Mouse (Mus musculus) liver, embryonic 11.5 days (tissue): ENCODE results near the gene Duxf3. TPM values are rescaled to one million over a fixed set of nuclear protein-coding genes. Genes with fewer than 3 reads are reported as not detected.
A peak's percentile ranks its signal among the peaks of the same experiment; 100 is the strongest.
"Not testable (repeated sequence)": the region's sequence is repeated elsewhere in the genome, so short reads cannot be mapped to it uniquely, and the experiment has no call there.

Experiments
- ATAC-seq: fragments of 200-750 bp; cut with Nextera tagmentation; replicated peaks from 2 replicates; pipeline ENCODE4 v1.8.0; 2017; ENCODE audit warnings: moderate number of reproducible peaks, mild to moderate bottlenecking, moderate TSS enrichment, moderate library complexity; ENCODE audit not compliant: low FRiP score
- DNase-seq: peaks from one replicate; pipeline ENCODE4 v3.0.0-alpha.2; 2017; ENCODE audit warnings: low spot score
- H3K27ac ChIP-seq: fragments of 300-500 bp; sonication (generic); 2 replicates; pipeline ENCODE4 v1.5.1; 2014; ENCODE audit warnings: mild to moderate bottlenecking, low read depth, low read length, control low read depth
- H3K27me3 ChIP-seq: fragments of 300-500 bp; sonication (generic); replicated peaks from 2 replicates; pipeline ENCODE4 v1.6.1; 2014; ENCODE audit warnings: low read length, mixed read lengths; ENCODE audit not compliant: control insufficient read depth, insufficient read depth
- H3K36me3 ChIP-seq: fragments of 300-500 bp; sonication (generic); 2 replicates; pipeline ENCODE4 v1.6.1; 2014; ENCODE audit warnings: mild to moderate bottlenecking, low read length, moderate library complexity, mixed read lengths; ENCODE audit not compliant: control insufficient read depth, insufficient read depth
- H3K4me1 ChIP-seq: fragments of 300-500 bp; sonication (generic); replicated peaks from 2 replicates; pipeline ENCODE4 v1.6.1; 2014; ENCODE audit warnings: low read length, mixed read lengths; ENCODE audit not compliant: control insufficient read depth, insufficient read depth
- H3K4me2 ChIP-seq: fragments of 300-500 bp; sonication (generic); 2 replicates; pipeline ENCODE4 v1.6.1; 2014; ENCODE audit warnings: mild to moderate bottlenecking, control low read depth, moderate library complexity
- H3K4me3 ChIP-seq: fragments of 300-500 bp; sonication (generic); 2 replicates; pipeline ENCODE4 v1.5.1; 2014; ENCODE audit warnings: low read depth, low read length, control low read depth
- H3K9ac ChIP-seq: fragments of 300-500 bp; sonication (generic); 2 replicates; pipeline ENCODE4 v1.6.1; 2014; ENCODE audit warnings: low read depth, low read length, control low read depth
- H3K9me3 ChIP-seq: fragments of 300-500 bp; sonication (generic); 2 replicates; pipeline ENCODE4 v1.6.1; 2016; ENCODE audit warnings: low read length, inconsistent platforms, mixed read lengths; ENCODE audit not compliant: control insufficient read depth
- WGBS: fragments of 180-500 bp; shearing (Covaris S2); extraction: QIAGEN DNeasy Blood & Tissue Kit; methylation state at CpG from one replicate; pipeline ENCODE4 v1.1.7; 2014; 5-methylcytosine and 5-hydroxymethylcytosine counted together
- polyA plus RNA-seq: library from polyadenylated mRNA; unstranded; fragments of >200 nt; fragmentation: Nextera tagmentation; extraction: Ambion mirVana; gene quantifications from 2 replicates; pipeline ENCODE4 v1.2.1, GENCODE M21; 2014

Gene Duxf3
- not detected in 2 replicates for polyA plus RNA-seq

DNA sequence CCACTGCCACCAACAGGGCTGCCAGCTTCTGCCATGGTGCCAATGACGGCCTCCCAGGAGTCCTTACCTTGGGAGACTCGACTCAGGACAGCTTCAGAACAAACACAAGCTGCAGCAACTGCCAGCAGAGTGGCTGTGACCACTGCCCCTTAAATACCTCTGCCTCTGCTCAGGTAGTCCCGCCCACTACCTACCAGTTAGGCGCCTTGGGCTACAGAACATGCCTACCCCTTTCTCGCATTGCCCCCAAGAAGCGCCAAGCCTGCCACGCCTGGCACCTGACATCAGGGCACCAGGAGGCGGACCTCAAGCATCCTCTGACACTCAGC lies at the start of gene Duxf3:
Duxf3 (minus strand) TSS at position 35 of the 329 bp plus-strand sequence.
- not testable (repeated sequence) for DNase-seq, H3K4me3 ChIP-seq, H3K9ac ChIP-seq, H3K4me1 ChIP-seq, H3K9me3 ChIP-seq, H3K36me3 ChIP-seq, H3K27ac ChIP-seq, H3K27me3 ChIP-seq, H3K4me2 ChIP-seq
- WGBS, result 77% methylated on average over 6 of the region's 8 CpGs
- ATAC-seq, result peak; percentile 56

- no peak overlapping the region for H3K27ac ChIP-seq
- no peak for DNase-seq
- H3K36me3 ChIP-seq, result peaks cover 16% of the 10 kb centered on the region
- H3K9ac ChIP-seq, result no peak overlapping the region
- H3K4me2 ChIP-seq, result no peak overlapping the region
- WGBS, result 89% methylated on average over 7 of the region's 7 CpGs
- no peaks in the 10 kb centered on the region for H3K27me3 ChIP-seq
- no peak overlapping the region for H3K4me3 ChIP-seq
- H3K9me3 ChIP-seq, result no peaks in the 10 kb centered on the region
- ATAC-seq, result no peak
- no peaks in the 10 kb centered on the region for H3K4me1 ChIP-seq
Observed at GRCm38 (mm10) chr10:58282238-58282637, 49.8 kb upstream of the Duxf3 start.

GRCm38 (mm10) chr10:58258466-58258865 lies 26.0 kb upstream of the Duxf3 start:
- ATAC-seq, result no peak
- Histone ChIP-seq H3K4me1 (peaks cover 6% of the 10 kb centered on the region; the same call in 1 of the 2 replicates), H3K36me3 (peaks cover 6% of the 10 kb centered on the region), H3K9ac (no peak overlapping the region), H3K4me2 (no peak overlapping the region), H3K4me3 (no peak overlapping the region), H3K9me3 (no peaks in the 10 kb centered on the region), H3K27me3 (no peaks in the 10 kb centered on the region), H3K27ac (no peak overlapping the region)
- 69% methylated on average over 5 of the region's 5 CpGs for WGBS
- DNase-seq, result no peak

DNA sequence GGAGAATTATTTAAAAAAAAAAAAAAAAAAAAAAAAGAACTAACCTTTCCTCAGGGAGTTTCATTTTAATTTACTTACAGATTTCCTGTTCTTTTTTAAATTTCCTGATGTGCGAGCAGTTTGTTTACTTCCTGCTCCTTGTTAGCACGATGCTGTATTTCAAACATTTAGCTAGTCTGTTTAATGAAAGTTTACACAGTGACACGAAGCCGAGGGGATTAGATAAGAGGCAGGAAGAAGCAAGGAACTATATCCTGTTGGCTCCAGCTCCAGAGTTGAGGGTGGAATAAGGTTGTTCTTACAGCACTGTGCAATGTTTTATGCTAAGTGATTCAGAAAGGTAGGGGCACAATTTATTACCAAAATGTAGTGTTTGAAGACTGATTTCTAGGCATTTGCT lies 23.5 kb upstream of the Duxf3 start:
- ATAC-seq (no peak), DNase-seq (no peak)
- no peaks in the 10 kb centered on the region for H3K9me3 ChIP-seq
- peak overlapping the region; percentile 80 for H3K4me3 ChIP-seq
- H3K4me1 ChIP-seq, result peaks cover 6% of the 10 kb centered on the region; the same call in 1 of the 2 replicates
- under 1% methylated on average over 4 of the region's 4 CpGs for WGBS
- peak overlapping the region; percentile 69 for H3K9ac ChIP-seq
- peaks cover 2% of the 10 kb centered on the region; the same call in 1 of the 2 replicates for H3K36me3 ChIP-seq
- peak overlapping the region; percentile 80 for H3K4me2 ChIP-seq
- H3K27me3 ChIP-seq, result no peaks in the 10 kb centered on the region
- no peak overlapping the region for H3K27ac ChIP-seq

- H3K9ac ChIP-seq, result peak within 1 kb of the TSS; percentile 69
- H3K4me1 ChIP-seq, result peaks cover 6% of the 10 kb centered on the region; the same call in 1 of the 2 replicates
- H3K27ac ChIP-seq, result peak within 1 kb of the TSS; percentile 6; the same call in 1 of the 2 replicates
- peak within 1 kb of the TSS; percentile 80 for H3K4me2 ChIP-seq
- ATAC-seq (peak; percentile 99), DNase-seq (peak; percentile 91)
- no peaks in the 10 kb centered on the region for H3K27me3 ChIP-seq
- under 1% methylated on average over 46 of the region's 58 CpGs for WGBS
- H3K36me3 ChIP-seq, result peaks cover 2% of the 10 kb centered on the region; the same call in 1 of the 2 replicates
- H3K9me3 ChIP-seq, result no peaks in the 10 kb centered on the region
- peak within 1 kb of the TSS; percentile 80 for H3K4me3 ChIP-seq
Observed at GRCm38 (mm10) chr10:58255213-58255892, 22.9 kb upstream of the Duxf3 start, which contains the start of gene Gcc2. TSS of gene Gcc2 (plus strand) at chr10:58255497.

- ATAC-seq, result peak; percentile 18; the same call in 1 of the 2 replicates
- peaks cover 6% of the 10 kb centered on the region; the same call in 1 of the 2 replicates for H3K4me1 ChIP-seq
- H3K4me2 ChIP-seq, result peak overlapping the region; percentile 80
- peak overlapping the region; percentile 69 for H3K9ac ChIP-seq
- peak overlapping the region; percentile 80 for H3K4me3 ChIP-seq
- H3K27me3 ChIP-seq, result no peaks in the 10 kb centered on the region
- no peaks in the 10 kb centered on the region; the same call in 1 of the 2 replicates for H3K36me3 ChIP-seq
- 30% methylated on average over 6 of the region's 6 CpGs for WGBS
- no peak overlapping the region for H3K27ac ChIP-seq
- H3K9me3 ChIP-seq, result no peaks in the 10 kb centered on the region
- no peak for DNase-seq
Observed at GRCm38 (mm10) chr10:58254635-58255175, 22.2 kb upstream of the Duxf3 start.

DNA sequence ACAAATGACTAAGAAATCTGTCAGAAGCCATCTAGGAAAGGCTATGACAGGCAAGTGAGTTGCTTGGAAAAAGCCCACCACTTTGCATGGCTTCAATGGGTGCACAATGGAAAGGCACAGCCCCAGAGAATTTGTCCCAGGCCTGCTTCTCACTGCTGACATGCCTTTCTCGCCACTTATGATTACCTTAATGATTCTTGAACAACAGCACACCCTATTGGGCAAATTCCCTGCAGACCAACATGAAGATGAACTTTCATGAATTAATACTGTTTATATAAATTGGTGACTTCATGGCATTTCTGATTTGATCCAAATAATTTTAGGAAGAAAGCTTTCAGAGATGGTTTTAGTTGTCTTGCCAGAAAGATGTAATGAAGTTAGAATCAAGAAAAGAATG lies 17.1 kb upstream of the Duxf3 start:
- Histone ChIP-seq H3K27ac (no peak overlapping the region), H3K27me3 (no peaks in the 10 kb centered on the region), H3K9ac (no peak overlapping the region), H3K4me3 (no peak overlapping the region), H3K9me3 (no peaks in the 10 kb centered on the region), H3K36me3 (no peaks in the 10 kb centered on the region), H3K4me1 (peaks cover under 1% of the 10 kb centered on the region; the same call in 1 of the 2 replicates), H3K4me2 (no peak overlapping the region)
- 23% methylated on average over 1 of the region's 1 CpGs for WGBS
- ATAC-seq (no peak), DNase-seq (no peak)

GRCm38 (mm10) chr10:58238984-58239740 lies 6.7 kb upstream of the Duxf3 start:
- H3K4me2 ChIP-seq, H3K36me3 ChIP-seq, H3K9ac ChIP-seq, H3K27me3 ChIP-seq, H3K4me3 ChIP-seq, H3K27ac ChIP-seq, H3K4me1 ChIP-seq, H3K9me3 ChIP-seq: not testable (repeated sequence)
- WGBS, result 75% methylated on average over 8 of the region's 8 CpGs
- peak; percentile 80 for ATAC-seq
- DNase-seq, result peak; percentile 70
